Mouse (Mus musculus) activated CD4-positive, CD25-positive, alpha-beta regulatory T cell, adult 4 months (primary cell): ENCODE results near the gene Begain. TPM values are rescaled to one million over a fixed set of nuclear protein-coding genes. Genes with fewer than 3 reads are reported as not detected.

Experiments used
- polyA plus RNA-seq, 2 experiments: library from polyadenylated mRNA; unstranded; fragments of 100-300 nt; shearing (Covaris generic); gene quantifications; one replicate each; pipeline ENCODE4 v1.2.1; 2017

Gene Begain
- polyA plus RNA-seq, 2 experiments from 2014 or later, result not detected

Other genes with a start within 250 kb of the Begain start
- 1 to 10 TPM; 2.2 to 4.4 TPM for gene Slc25a29, start 232.3 kb downstream of the Begain start, polyA plus RNA-seq
- gene Slc25a47, start 232.2 kb downstream of the Begain start, polyA plus RNA-seq, result 1 to 10 TPM in 1 of 2 experiments, under 1 TPM in 1; 0.51 to 1.3 TPM
- 1 to 10 TPM; 3.3 to 6.9 TPM for gene Wdr25, start 174.6 kb downstream of the Begain start, polyA plus RNA-seq
- gene Wars, start 174.0 kb downstream of the Begain start, polyA plus RNA-seq, result 10 to 100 TPM; 54.6 to 59.1 TPM